Mouse (Mus musculus) brain, embryonic 14.5 days (tissue): ENCODE results near the gene Chst15.

ENCODE experiments used
- CTCF ChIP-seq: fragments of 200-500 bp; IDR thresholded peaks from 2 replicates; pipeline ENCODE4 v1.5.1; 2012; ENCODE audit warnings: inconsistent platforms, mild to moderate bottlenecking, moderate library complexity, borderline replicate concordance; ENCODE audit not compliant: insufficient read depth, insufficient read length; ENCODE audit errors: extremely low read depth
- POLR2A ChIP-seq: fragments of 200-500 bp; IDR thresholded peaks from 2 replicates; pipeline ENCODE4 v1.6.1; 2012; ENCODE audit warnings: mild to moderate bottlenecking, inconsistent platforms, borderline replicate concordance; ENCODE audit not compliant: poor library complexity, insufficient read depth, insufficient read length, severe bottlenecking; ENCODE audit errors: extremely low read depth

DNA sequence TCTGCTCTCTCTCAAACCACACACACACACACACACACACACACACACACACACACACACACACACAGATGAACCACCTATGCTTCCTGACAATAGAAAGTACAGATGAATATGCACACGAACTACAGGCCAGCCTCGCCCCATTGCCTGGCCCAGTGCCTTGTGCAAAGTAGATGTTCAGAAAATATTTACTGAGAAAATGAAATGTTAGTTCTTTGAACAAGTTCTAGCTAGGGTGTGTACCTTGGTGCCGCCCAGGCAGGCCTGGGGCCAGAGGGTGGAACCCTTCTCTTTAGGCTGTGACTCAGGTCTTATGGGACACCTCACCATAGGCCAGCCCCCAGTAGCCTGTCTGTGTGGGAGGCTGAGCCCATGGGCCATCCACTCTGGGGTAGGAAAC lies 85.6 kb downstream of the Chst15 start:
- TF ChIP-seq CTCF, result no peak
- TF ChIP-seq POLR2A, result no peak
